Mouse (Mus musculus): ENCODE results near the gene Wdr24. TPM values are rescaled to one million over a fixed set of nuclear protein-coding genes. Genes with fewer than 3 reads are reported as not detected.

Gene Wdr24
- polyA plus RNA-seq, 1 experiment from 2014 or later: 11.6 TPM

DNA sequence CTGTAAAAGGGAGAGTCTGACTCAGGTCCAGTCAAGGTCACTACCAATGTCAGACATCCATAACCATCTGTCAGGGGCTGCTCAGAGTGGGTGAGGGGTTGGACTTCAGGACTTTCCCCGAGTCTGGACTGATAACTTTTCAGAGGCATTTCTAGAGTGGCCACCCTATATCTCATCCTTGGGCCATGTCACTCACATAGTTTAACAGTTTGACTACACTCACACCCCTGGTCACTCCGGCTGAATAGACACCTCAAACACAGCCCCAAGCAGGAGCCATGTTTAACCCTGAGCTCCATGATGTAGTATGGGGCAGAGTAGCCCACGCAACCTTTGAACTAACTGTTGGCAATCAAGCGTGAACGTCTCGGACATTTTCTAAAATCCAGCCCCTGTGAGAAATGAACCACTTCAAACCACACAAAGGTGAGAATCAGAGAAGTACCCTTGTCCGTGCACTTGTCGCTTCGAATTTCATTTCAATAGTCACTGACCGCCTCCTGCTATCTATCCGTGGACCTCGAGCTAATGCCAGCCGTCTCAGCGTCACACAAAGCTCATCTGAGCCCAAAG is 50.8 kb downstream of the Wdr24 start:
- Histone ChIP-seq H3K4me1 (ENCODE audit: control insufficient read depth, low read depth, low read length) (peaks cover 20% of the 10 kb centered on the region), H3K27ac (ENCODE audit: low read length) (peak overlapping the region; percentile 90), H3K9ac (ENCODE audit: low read depth, low read length) (peak overlapping the region; percentile 28), H3K4me2 (ENCODE audit: low read depth, low read length) (peak overlapping the region; percentile 85), H3K27me3 (ENCODE audit: control insufficient read depth, insufficient read depth, low read depth, low read length) (no peaks in the 10 kb centered on the region), H3K4me3 (ENCODE audit: low read depth, low read length) (peak overlapping the region; percentile 85), H3K9me3 (replicated peaks; ENCODE audit: control insufficient read depth, low read length) (no peaks in the 10 kb centered on the region), H3K36me3 (ENCODE audit: control insufficient read depth, insufficient read depth) (no peaks in the 10 kb centered on the region)
- WGBS (ENCODE audit: insufficient replicate concordance): 9% methylated on average over 14 of the region's 14 CpGs
- ATAC-seq (ENCODE audit: low read depth): no peak

- peaks cover 23% of the 10 kb centered on the region for H3K4me1 ChIP-seq (ENCODE audit: control insufficient read depth, low read depth, low read length)
- peak within 1 kb of the TSS; percentile 85 for H3K4me3 ChIP-seq (ENCODE audit: low read depth, low read length)
- H3K4me2 ChIP-seq (ENCODE audit: low read depth, low read length): peak within 1 kb of the TSS; percentile 85
- peak; percentile 71 for ATAC-seq (ENCODE audit: low read depth)
- under 1% methylated on average over 25 of the region's 25 CpGs for WGBS (ENCODE audit: insufficient replicate concordance)
- H3K27me3 ChIP-seq (ENCODE audit: control insufficient read depth, insufficient read depth, low read depth, low read length): no peaks in the 10 kb centered on the region
- H3K27ac ChIP-seq (ENCODE audit: low read length): peak within 1 kb of the TSS; percentile 90
- H3K9ac ChIP-seq (ENCODE audit: low read depth, low read length): peak within 1 kb of the TSS; percentile 83
- no peaks in the 10 kb centered on the region for H3K9me3 ChIP-seq (replicated peaks; ENCODE audit: control insufficient read depth, low read length)
- no peaks in the 10 kb centered on the region for H3K36me3 ChIP-seq (ENCODE audit: control insufficient read depth, insufficient read depth)
Observed at GRCm38 (mm10) chr17:25874721-25875170, 51.3 kb downstream of the Wdr24 start, which contains the start of gene Mettl26. Gene Mettl26 (plus strand): TSS chr17:25875074.

- peak overlapping the region; percentile 85 for H3K4me3 ChIP-seq (ENCODE audit: low read depth, low read length)
- under 1% methylated on average over 59 of the region's 59 CpGs for WGBS (ENCODE audit: insufficient replicate concordance)
- ATAC-seq (ENCODE audit: low read depth): peak; percentile 86
- no peaks in the 10 kb centered on the region for H3K9me3 ChIP-seq (replicated peaks; ENCODE audit: control insufficient read depth, low read length)
- H3K4me1 ChIP-seq (ENCODE audit: control insufficient read depth, low read depth, low read length): peaks cover 26% of the 10 kb centered on the region
- no peaks in the 10 kb centered on the region for H3K27me3 ChIP-seq (ENCODE audit: control insufficient read depth, insufficient read depth, low read depth, low read length)
- H3K27ac ChIP-seq (ENCODE audit: low read length): peak overlapping the region; percentile 90
- peak overlapping the region; percentile 83 for H3K9ac ChIP-seq (ENCODE audit: low read depth, low read length)
- H3K4me2 ChIP-seq (ENCODE audit: low read depth, low read length): peak overlapping the region; percentile 85
- no peaks in the 10 kb centered on the region for H3K36me3 ChIP-seq (ENCODE audit: control insufficient read depth, insufficient read depth)
Observed at GRCm38 (mm10) chr17:25875171-25876136, 52.0 kb downstream of the Wdr24 start.

DNA sequence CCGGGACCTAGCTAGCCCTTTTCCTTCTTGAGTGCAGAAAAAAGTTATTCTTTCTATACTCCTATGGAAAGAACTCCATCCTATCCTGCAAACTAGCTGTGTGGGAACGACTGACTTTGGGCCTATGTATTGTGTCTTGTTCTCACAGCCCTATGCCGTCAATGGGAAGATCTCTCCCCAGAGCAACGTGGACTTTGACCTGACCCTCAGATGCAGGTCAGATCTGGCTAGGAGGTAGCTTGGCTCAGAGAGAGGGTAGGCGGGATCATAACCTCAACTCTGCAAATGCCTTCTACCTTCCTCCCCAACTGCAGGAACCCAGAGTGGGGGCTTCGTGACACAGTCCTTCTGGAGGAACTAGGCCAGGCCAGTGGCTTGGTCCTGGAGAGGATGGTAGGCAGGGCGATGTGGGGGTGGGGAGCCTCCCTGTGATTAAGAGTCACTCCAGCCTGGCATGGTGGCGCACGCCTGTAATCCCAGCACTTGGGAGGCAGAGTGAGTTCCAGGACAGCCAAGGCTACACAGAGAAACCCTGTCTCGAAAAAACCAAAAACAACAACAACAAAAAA is 53.0 kb downstream of the Wdr24 start:
- peak overlapping the region; percentile 85 for H3K4me2 ChIP-seq (ENCODE audit: low read depth, low read length)
- no peaks in the 10 kb centered on the region for H3K36me3 ChIP-seq (ENCODE audit: control insufficient read depth, insufficient read depth)
- 60% methylated on average over 10 of the region's 10 CpGs for WGBS (ENCODE audit: insufficient replicate concordance)
- H3K4me3 ChIP-seq (ENCODE audit: low read depth, low read length): peak overlapping the region; percentile 85
- no peaks in the 10 kb centered on the region for H3K9me3 ChIP-seq (replicated peaks; ENCODE audit: control insufficient read depth, low read length)
- peak overlapping the region; percentile 90 for H3K27ac ChIP-seq (ENCODE audit: low read length)
- ATAC-seq (ENCODE audit: low read depth): peak; percentile 19; the same call in 1 of the 2 replicates
- no peaks in the 10 kb centered on the region for H3K27me3 ChIP-seq (ENCODE audit: control insufficient read depth, insufficient read depth, low read depth, low read length)
- H3K9ac ChIP-seq (ENCODE audit: low read depth, low read length): peak overlapping the region; percentile 83
- H3K4me1 ChIP-seq (ENCODE audit: control insufficient read depth, low read depth, low read length): peaks cover 29% of the 10 kb centered on the region

DNA sequence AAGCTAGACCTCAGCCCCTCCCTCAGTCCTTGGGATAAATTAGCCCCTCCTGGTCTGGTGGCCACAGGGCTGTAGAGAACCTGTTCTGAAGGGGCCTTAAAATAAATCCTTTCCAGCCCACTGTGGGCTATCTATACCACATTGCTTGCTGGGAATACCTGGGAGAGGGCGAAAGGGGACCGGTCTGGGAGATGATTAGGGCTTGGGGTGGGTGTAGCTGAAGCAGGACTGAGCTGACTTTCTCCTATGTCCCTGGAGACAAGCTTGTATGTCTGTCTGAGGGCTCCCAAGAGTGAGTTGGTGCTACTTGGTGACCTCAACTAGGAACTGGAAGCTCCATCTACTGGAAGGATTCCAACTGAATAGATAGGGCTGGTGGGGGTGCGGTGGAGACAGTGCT is 53.6 kb downstream of the Wdr24 start:
- no peaks in the 10 kb centered on the region for H3K27me3 ChIP-seq (ENCODE audit: control insufficient read depth, insufficient read depth, low read depth, low read length)
- ATAC-seq (ENCODE audit: low read depth): no peak
- no peak overlapping the region for H3K4me2 ChIP-seq (ENCODE audit: low read depth, low read length)
- no peak overlapping the region for H3K27ac ChIP-seq (ENCODE audit: low read length)
- H3K9ac ChIP-seq (ENCODE audit: low read depth, low read length): no peak overlapping the region
- H3K4me3 ChIP-seq (ENCODE audit: low read depth, low read length): no peak overlapping the region
- peaks cover 34% of the 10 kb centered on the region for H3K4me1 ChIP-seq (ENCODE audit: control insufficient read depth, low read depth, low read length)
- no peaks in the 10 kb centered on the region for H3K9me3 ChIP-seq (replicated peaks; ENCODE audit: control insufficient read depth, low read length)
- no peaks in the 10 kb centered on the region for H3K36me3 ChIP-seq (ENCODE audit: control insufficient read depth, insufficient read depth)
- 78% methylated on average over 3 of the region's 3 CpGs for WGBS (ENCODE audit: insufficient replicate concordance)

DNA sequence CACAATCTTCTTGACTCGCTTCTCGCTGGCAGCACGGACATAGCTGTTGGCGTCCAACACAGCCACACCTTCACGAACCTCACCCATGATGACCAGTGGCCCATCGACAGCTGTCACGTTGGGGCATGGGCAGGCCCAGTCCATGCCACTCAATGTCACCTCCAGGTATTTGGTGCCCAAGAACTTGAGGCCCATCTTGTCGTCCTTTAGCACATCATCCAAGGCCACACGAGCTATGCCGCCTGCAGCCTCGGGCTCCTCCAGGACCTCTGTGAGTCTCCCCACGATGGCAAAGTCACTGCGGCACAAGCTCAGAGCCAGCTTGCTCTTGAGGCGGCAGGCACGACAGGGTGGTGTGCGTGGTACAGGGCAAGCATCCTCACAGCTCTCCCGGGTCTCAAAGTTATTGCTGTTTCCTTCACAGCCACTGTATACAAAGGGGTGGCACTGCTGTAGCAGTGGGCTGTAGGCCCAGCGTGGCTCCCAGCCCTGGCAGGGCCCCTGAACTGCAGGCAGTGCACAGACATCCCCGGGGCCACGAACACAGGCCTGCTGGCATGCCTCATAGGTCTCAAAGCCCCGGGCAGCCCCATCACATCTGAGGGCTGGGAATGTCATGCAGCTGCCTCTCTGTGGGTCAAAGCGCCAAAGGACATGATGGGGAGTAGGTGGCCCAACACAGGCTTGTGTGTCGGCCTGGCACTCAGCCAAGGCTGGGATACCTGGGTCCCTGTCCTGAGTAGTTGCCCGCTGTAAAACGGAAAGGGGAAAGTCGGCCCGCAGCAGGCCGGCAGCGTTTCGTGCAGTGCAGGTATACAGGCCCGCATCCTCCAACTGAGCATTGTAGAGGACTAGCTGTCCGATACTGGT is 54.5 kb downstream of the Wdr24 start:
- Histone ChIP-seq H3K9ac (ENCODE audit: low read depth, low read length) (no peak overlapping the region), H3K4me1 (ENCODE audit: control insufficient read depth, low read depth, low read length) (peaks cover 42% of the 10 kb centered on the region), H3K4me2 (ENCODE audit: low read depth, low read length) (no peak overlapping the region), H3K27ac (ENCODE audit: low read length) (no peak overlapping the region), H3K36me3 (ENCODE audit: control insufficient read depth, insufficient read depth) (no peaks in the 10 kb centered on the region), H3K4me3 (ENCODE audit: low read depth, low read length) (no peak overlapping the region), H3K27me3 (ENCODE audit: control insufficient read depth, insufficient read depth, low read depth, low read length) (no peaks in the 10 kb centered on the region), H3K9me3 (replicated peaks; ENCODE audit: control insufficient read depth, low read length) (no peaks in the 10 kb centered on the region)
- ATAC-seq (ENCODE audit: low read depth): no peak
- WGBS (ENCODE audit: insufficient replicate concordance): 82% methylated on average over 32 of the region's 32 CpGs

Small RNAs within 50 kb of the gene (microRNA-seq; reads per million reads assigned to microRNA genes)
- gene Mir3082 (not detected), gene Mir6966 (0.74 reads per million)

Other genes with a start within 250 kb of the Wdr24 start
- 11.4 and 13.4 TPM in 2 replicates for gene Lmf1, start 244.5 kb upstream of the Wdr24 start, polyA plus RNA-seq (2015; fragmentation: Nextera tagmentation; extraction: Ambion mirVana)
- not detected in 2 replicates for gene Gng13, start 106.5 kb upstream of the Wdr24 start, polyA plus RNA-seq (2015; fragmentation: Nextera tagmentation; extraction: Ambion mirVana)
- gene Chtf18, start 96.2 kb upstream of the Wdr24 start, polyA plus RNA-seq (2015; fragmentation: Nextera tagmentation; extraction: Ambion mirVana): 16.3 and 18.0 TPM in 2 replicates
- 5.2 TPM in 2 replicates for gene Rpusd1, start 96.0 kb upstream of the Wdr24 start, polyA plus RNA-seq (2015; fragmentation: Nextera tagmentation; extraction: Ambion mirVana)
- gene Mslnl, start 87.6 kb upstream of the Wdr24 start, polyA plus RNA-seq (2015; fragmentation: Nextera tagmentation; extraction: Ambion mirVana): not detected in 2 replicates
- gene Msln, start 69.2 kb upstream of the Wdr24 start, polyA plus RNA-seq (2015; fragmentation: Nextera tagmentation; extraction: Ambion mirVana): 2.8 and 3.4 TPM in 2 replicates
- 12.1 and 13.8 TPM in 2 replicates for gene Narfl, start 49.9 kb upstream of the Wdr24 start, polyA plus RNA-seq (2015; fragmentation: Nextera tagmentation; extraction: Ambion mirVana)
- 6.9 and 7.0 TPM in 2 replicates for gene Haghl, start 38.0 kb upstream of the Wdr24 start, polyA plus RNA-seq (2015; fragmentation: Nextera tagmentation; extraction: Ambion mirVana)
- 0.04 and 0.07 TPM in 2 replicates for gene Ccdc78, start 37.0 kb upstream of the Wdr24 start, polyA plus RNA-seq (2015; fragmentation: Nextera tagmentation; extraction: Ambion mirVana)
- gene Fam173a, start 30.7 kb upstream of the Wdr24 start, polyA plus RNA-seq (2015; fragmentation: Nextera tagmentation; extraction: Ambion mirVana): 54.1 and 57.1 TPM in 2 replicates
- gene AC134908.4, start 28.0 kb upstream of the Wdr24 start, polyA plus RNA-seq (2015; fragmentation: Nextera tagmentation; extraction: Ambion mirVana): not detected in 2 replicates
- 11.8 and 12.1 TPM in 2 replicates for gene Metrn, start 26.5 kb upstream of the Wdr24 start, polyA plus RNA-seq (2015; fragmentation: Nextera tagmentation; extraction: Ambion mirVana)
- 0.09 and 0.17 TPM in 2 replicates for gene Fbxl16, start 14.5 kb upstream of the Wdr24 start, polyA plus RNA-seq (2015; fragmentation: Nextera tagmentation; extraction: Ambion mirVana)
- gene Jmjd8, start 5.2 kb downstream of the Wdr24 start, polyA plus RNA-seq (2015; fragmentation: Nextera tagmentation; extraction: Ambion mirVana): 20.7 and 23.5 TPM in 2 replicates
- gene Stub1, start 9.8 kb downstream of the Wdr24 start, polyA plus RNA-seq (2015; fragmentation: Nextera tagmentation; extraction: Ambion mirVana): 106 and 112 TPM in 2 replicates
- 0.30 and 0.45 TPM in 2 replicates for gene Rhbdl1, start 13.7 kb downstream of the Wdr24 start, polyA plus RNA-seq (2015; fragmentation: Nextera tagmentation; extraction: Ambion mirVana)
- gene Gm20683, start 18.1 kb downstream of the Wdr24 start, polyA plus RNA-seq (2015; fragmentation: Nextera tagmentation; extraction: Ambion mirVana): 0.64 and 0.65 TPM in 2 replicates
- gene Rhot2, start 21.2 kb downstream of the Wdr24 start, polyA plus RNA-seq (2015; fragmentation: Nextera tagmentation; extraction: Ambion mirVana): 11.4 and 12.3 TPM in 2 replicates
- 7.2 and 7.8 TPM in 2 replicates for gene Wdr90, start 37.9 kb downstream of the Wdr24 start, polyA plus RNA-seq (2015; fragmentation: Nextera tagmentation; extraction: Ambion mirVana)
- gene Mcrip2, start 45.1 kb downstream of the Wdr24 start, polyA plus RNA-seq (2015; fragmentation: Nextera tagmentation; extraction: Ambion mirVana): 32.8 and 37.0 TPM in 2 replicates
- gene Mettl26, start 51.4 kb downstream of the Wdr24 start, polyA plus RNA-seq (2015; fragmentation: Nextera tagmentation; extraction: Ambion mirVana): 47.8 and 50.5 TPM in 2 replicates
- gene Wfikkn1, start 57.2 kb downstream of the Wdr24 start, polyA plus RNA-seq (2015; fragmentation: Nextera tagmentation; extraction: Ambion mirVana): 0.30 and 0.42 TPM in 2 replicates
- gene Rab40c, start 96.1 kb downstream of the Wdr24 start, polyA plus RNA-seq (2015; fragmentation: Nextera tagmentation; extraction: Ambion mirVana): 6.2 and 7.0 TPM in 2 replicates
- 147 and 154 TPM in 2 replicates for gene Pigq, start 121.3 kb downstream of the Wdr24 start, polyA plus RNA-seq (2015; fragmentation: Nextera tagmentation; extraction: Ambion mirVana)
- 6.8 and 7.8 TPM in 2 replicates for gene Nhlrc4, start 121.3 kb downstream of the Wdr24 start, polyA plus RNA-seq (2015; fragmentation: Nextera tagmentation; extraction: Ambion mirVana)
- 0.13 and 0.16 TPM in 2 replicates for gene A930017K11Rik, start 128.9 kb downstream of the Wdr24 start, polyA plus RNA-seq (2015; fragmentation: Nextera tagmentation; extraction: Ambion mirVana)
- gene Capn15, start 162.2 kb downstream of the Wdr24 start, polyA plus RNA-seq (2015; fragmentation: Nextera tagmentation; extraction: Ambion mirVana): 8.0 and 9.9 TPM in 2 replicates
- gene Rab11fip3, start 245.9 kb downstream of the Wdr24 start, polyA plus RNA-seq (2015; fragmentation: Nextera tagmentation; extraction: Ambion mirVana): 1.4 and 1.7 TPM in 2 replicates